Mouse (Mus musculus) midbrain, embryonic 16.5 days (tissue): ENCODE results near the gene Ccdc188. TPM values are rescaled to one million over a fixed set of nuclear protein-coding genes. Genes with fewer than 3 reads are reported as not detected.

Experiments used
- ATAC-seq: fragments of 200-750 bp; cut with Nextera tagmentation; 2 replicates; pipeline ENCODE4 v1.8.0; 2017; ENCODE audit warnings: moderate TSS enrichment
- H3K27ac ChIP-seq: fragments of 300-500 bp; sonication (generic); 2 replicates; pipeline ENCODE4 v1.5.1; 2014; ENCODE audit warnings: mild to moderate bottlenecking, low read length, mixed read lengths
- H3K27me3 ChIP-seq: fragments of 300-500 bp; sonication (generic); 2 replicates; pipeline ENCODE4 v1.6.1; 2014; ENCODE audit warnings: low read depth, low read length, mixed read lengths; ENCODE audit not compliant: control insufficient read depth, insufficient read depth
- H3K36me3 ChIP-seq: fragments of 300-500 bp; sonication (generic); 2 replicates; pipeline ENCODE4 v1.6.1; 2014; ENCODE audit warnings: mild to moderate bottlenecking, low read length, moderate library complexity, mixed read lengths; ENCODE audit not compliant: control insufficient read depth, insufficient read depth
- H3K4me1 ChIP-seq: fragments of 300-500 bp; sonication (generic); 2 replicates; pipeline ENCODE4 v1.6.1; 2014; ENCODE audit warnings: mild to moderate bottlenecking, low read length, mixed read lengths; ENCODE audit not compliant: control insufficient read depth, insufficient read depth
- H3K4me2 ChIP-seq: fragments of 300-500 bp; sonication (generic); 2 replicates; pipeline ENCODE4 v1.6.1; 2014; ENCODE audit warnings: mild to moderate bottlenecking, low read length, mixed read lengths
- H3K4me3 ChIP-seq: fragments of 300-500 bp; sonication (generic); 2 replicates; pipeline ENCODE4 v1.5.1; 2014; ENCODE audit warnings: low read depth, mild to moderate bottlenecking, low read length, moderate library complexity, mixed read lengths
- H3K9ac ChIP-seq: fragments of 300-500 bp; sonication (generic); 2 replicates; pipeline ENCODE4 v1.6.1; 2014; ENCODE audit warnings: low read depth, low read length, mixed read lengths
- H3K9me3 ChIP-seq: fragments of 300-500 bp; sonication (generic); replicated peaks from 2 replicates; pipeline ENCODE4 v1.6.1; 2014; ENCODE audit warnings: mild to moderate bottlenecking, low read length, mixed read lengths; ENCODE audit not compliant: control insufficient read depth, poor library complexity, severe bottlenecking
- WGBS: fragments of 180-500 bp; shearing (Covaris S2); extraction: QIAGEN DNeasy Blood & Tissue Kit; methylation state at CpG from one replicate; pipeline ENCODE4 v1.1.7; 2014; 5-methylcytosine and 5-hydroxymethylcytosine counted together
- polyA plus RNA-seq: library from polyadenylated mRNA; unstranded; fragments of >200 nt; fragmentation: Nextera tagmentation; extraction: Ambion mirVana; gene quantifications from 2 replicates; pipeline ENCODE4 v1.2.1, GENCODE M21; 2015

Ccdc188 gene
- polyA plus RNA-seq, 1 experiment from 2014 or later: not detected

GRCm38 (mm10) chr16:18197881-18198280, 19.8 kb upstream of the Ccdc188 start:
- peaks cover 18% of the 10 kb centered on the region for H3K4me1 ChIP-seq
- no peak overlapping the region for H3K4me3 ChIP-seq
- H3K9ac ChIP-seq: 0 out of 2 replicates have a peak overlapping the region, but pooled peaks have one; percentile 20
- WGBS: 81% methylated on average over 6 of the region's 6 CpGs
- H3K9me3 ChIP-seq: no peaks in the 10 kb centered on the region
- no peak for ATAC-seq
- H3K27me3 ChIP-seq: no peaks in the 10 kb centered on the region
- no peak overlapping the region for H3K4me2 ChIP-seq
- no peaks in the 10 kb centered on the region for H3K36me3 ChIP-seq
- H3K27ac ChIP-seq: no peak overlapping the region

DNA sequence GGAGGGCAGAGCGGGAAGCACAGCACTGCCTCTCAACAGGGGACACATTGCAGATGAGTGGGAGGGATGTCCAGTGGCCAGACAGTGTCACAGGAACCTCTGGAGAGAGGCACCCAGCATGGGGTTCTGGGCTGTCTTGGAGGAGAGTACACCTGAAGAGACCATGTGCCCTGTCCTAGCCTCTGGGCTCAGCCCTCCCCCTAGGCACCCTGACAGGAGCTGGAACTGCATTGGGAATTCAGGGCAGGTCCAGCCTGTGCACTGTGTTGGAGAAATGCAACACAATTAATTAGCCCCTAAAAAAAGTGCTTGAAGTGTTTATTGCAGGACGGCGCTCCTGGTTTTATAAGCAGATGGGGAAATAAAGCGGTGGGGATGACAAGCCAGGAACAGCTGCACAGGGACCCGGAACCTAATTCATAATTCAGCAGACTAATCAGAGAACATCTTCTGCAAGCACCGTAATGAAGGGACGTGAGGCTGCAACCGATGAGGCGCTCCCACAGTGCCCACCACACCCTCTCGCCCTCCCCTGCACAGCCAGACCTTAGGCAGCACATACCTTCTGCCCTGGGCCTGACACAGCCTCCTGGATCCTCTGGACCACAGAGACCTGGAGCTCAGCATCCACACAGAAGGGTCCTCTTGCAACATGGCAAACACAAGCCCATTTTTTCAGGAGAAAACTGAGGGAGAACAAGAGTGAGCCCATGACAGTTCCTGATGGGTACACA, 19.1 kb upstream of the Ccdc188 start:
- Histone ChIP-seq H3K4me2 (no peak overlapping the region), H3K9ac (peak overlapping the region; percentile 20; the same call in 1 of the 2 replicates), H3K27me3 (no peaks in the 10 kb centered on the region), H3K4me3 (no peak overlapping the region), H3K4me1 (peaks cover 18% of the 10 kb centered on the region), H3K27ac (no peak overlapping the region), H3K9me3 (no peaks in the 10 kb centered on the region), H3K36me3 (no peaks in the 10 kb centered on the region)
- peak; percentile 46; the same call in 1 of the 2 replicates for ATAC-seq
- WGBS: 44% methylated on average over 10 of the region's 10 CpGs

DNA sequence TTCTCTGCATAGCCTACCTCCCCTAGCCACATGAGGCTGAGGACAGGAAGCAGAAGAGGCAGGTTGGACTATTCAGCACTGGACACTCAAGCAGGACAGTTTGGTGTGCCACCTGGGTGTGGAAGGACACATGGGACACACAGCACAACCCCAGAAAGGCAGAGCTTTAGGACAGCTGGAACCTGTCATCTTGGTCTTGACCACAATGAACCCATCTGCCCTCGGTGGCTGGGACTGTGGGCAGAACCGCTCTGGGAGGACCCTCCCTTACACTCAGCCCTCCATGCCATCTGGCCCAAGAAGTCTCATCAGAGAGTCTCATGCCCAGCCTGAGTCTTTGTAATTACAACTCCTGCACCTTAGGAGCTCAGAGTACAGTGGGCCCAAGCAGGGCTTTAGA, 17.6 kb upstream of the Ccdc188 start:
- H3K27ac ChIP-seq: no peak overlapping the region
- no peak overlapping the region for H3K9ac ChIP-seq
- H3K36me3 ChIP-seq: no peaks in the 10 kb centered on the region
- H3K4me2 ChIP-seq: no peak overlapping the region
- H3K27me3 ChIP-seq: no peaks in the 10 kb centered on the region
- ATAC-seq: no peak
- WGBS: 77% methylated on average over 2 of the region's 2 CpGs
- H3K9me3 ChIP-seq: no peaks in the 10 kb centered on the region
- H3K4me3 ChIP-seq: no peak overlapping the region
- peaks cover 9% of the 10 kb centered on the region for H3K4me1 ChIP-seq

DNA sequence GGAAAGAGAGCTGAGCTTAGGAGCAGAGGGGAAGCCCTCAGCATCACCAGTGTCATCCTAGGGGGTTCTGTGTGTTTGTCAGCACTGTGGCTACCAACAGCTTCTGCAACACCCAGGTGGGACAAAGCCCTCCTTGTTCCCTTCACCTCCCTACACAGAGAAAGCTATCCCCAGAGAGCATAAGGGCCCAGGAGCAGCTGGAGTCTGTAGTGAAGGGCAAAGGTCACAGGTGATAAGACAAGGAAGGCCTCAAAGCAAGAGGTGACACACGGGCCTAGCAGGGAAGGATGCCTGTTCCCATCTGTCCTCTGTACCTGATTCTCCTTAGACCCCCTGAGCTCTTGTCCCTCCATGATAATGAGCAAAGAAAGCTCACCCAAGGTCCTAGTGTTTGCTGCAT, 16.1 kb upstream of the Ccdc188 start:
- ATAC-seq: no peak
- no peak overlapping the region for H3K27ac ChIP-seq
- no peaks in the 10 kb centered on the region for H3K27me3 ChIP-seq
- peaks cover 9% of the 10 kb centered on the region for H3K4me1 ChIP-seq
- WGBS: 55% methylated on average over 1 of the region's 1 CpGs
- H3K9ac ChIP-seq: no peak overlapping the region
- no peaks in the 10 kb centered on the region for H3K36me3 ChIP-seq
- H3K4me3 ChIP-seq: no peak overlapping the region
- H3K9me3 ChIP-seq: no peaks in the 10 kb centered on the region
- no peak overlapping the region for H3K4me2 ChIP-seq

DNA sequence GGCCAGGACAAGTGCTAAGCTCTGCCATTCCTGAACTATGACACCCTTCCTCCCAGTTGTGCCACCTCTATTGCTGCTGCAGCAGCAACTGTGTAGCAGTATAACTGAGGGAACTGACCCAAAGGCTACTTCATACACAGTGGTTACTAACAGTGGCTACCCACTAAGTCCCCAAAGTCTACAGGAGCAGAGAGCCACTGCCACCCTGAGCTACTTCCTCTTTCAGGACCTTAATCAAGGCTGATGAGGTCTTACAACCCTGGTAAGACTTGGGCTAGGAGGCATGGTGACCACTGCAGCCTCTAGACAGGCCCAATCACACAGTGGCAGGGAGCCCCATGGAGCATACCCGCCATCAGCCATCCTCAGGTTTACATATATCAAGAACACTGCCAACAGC, 15.6 kb upstream of the Ccdc188 start:
- ATAC-seq: no peak
- Histone ChIP-seq H3K36me3 (no peaks in the 10 kb centered on the region), H3K27ac (no peak overlapping the region), H3K4me2 (no peak overlapping the region), H3K27me3 (no peaks in the 10 kb centered on the region), H3K9me3 (no peaks in the 10 kb centered on the region), H3K9ac (no peak overlapping the region), H3K4me3 (no peak overlapping the region), H3K4me1 (peaks cover 9% of the 10 kb centered on the region)
- WGBS: 100% methylated on average over 1 of the region's 1 CpGs

- H3K36me3 ChIP-seq: no peaks in the 10 kb centered on the region
- H3K9me3 ChIP-seq: no peaks in the 10 kb centered on the region
- no peak overlapping the region for H3K9ac ChIP-seq
- 62% methylated on average over 7 of the region's 7 CpGs for WGBS
- H3K4me1 ChIP-seq: peaks cover 5% of the 10 kb centered on the region
- no peaks in the 10 kb centered on the region for H3K27me3 ChIP-seq
- ATAC-seq: no peak
- no peak overlapping the region for H3K27ac ChIP-seq
- no peak overlapping the region for H3K4me3 ChIP-seq
- no peak overlapping the region for H3K4me2 ChIP-seq
Measured at GRCm38 (mm10) chr16:18203430-18204091, 14.1 kb upstream of the Ccdc188 start.

DNA sequence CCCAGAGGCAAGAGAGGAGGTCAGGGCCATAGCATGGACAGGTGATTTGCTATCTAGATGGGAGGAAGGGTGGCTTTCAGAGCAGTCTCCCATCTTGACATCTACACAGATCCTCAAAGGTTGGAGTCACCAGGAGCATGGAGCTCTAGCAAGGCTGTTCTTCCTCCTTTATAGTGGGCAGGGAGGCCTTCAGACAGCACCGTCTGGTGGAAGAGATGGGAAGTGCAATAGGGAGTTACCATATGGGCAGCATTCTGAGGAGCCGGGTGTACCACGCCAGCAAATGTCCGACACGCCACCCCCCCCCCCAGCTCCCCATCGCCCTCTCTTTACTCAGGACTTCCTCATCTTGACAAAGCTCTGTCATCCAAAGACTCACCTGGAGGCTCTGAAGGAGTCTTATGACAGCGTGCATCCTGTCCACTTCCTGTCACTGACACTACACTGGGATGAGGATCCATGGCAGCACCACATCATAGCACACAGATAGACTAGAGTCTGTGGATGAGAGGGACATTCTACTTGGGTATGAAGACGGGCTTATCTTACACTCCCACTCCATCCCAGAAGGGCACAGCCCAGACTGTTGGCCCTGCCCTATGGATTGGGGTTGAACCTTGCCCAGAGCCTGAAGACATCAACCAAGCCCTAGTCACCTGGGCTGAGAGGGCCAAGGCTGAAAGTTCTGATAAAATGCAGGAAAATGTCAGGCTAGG, 6.8 kb upstream of the Ccdc188 start:
- Histone ChIP-seq H3K4me2 (no peak overlapping the region), H3K9ac (no peak overlapping the region), H3K27ac (no peak overlapping the region), H3K36me3 (no peaks in the 10 kb centered on the region), H3K4me1 (peaks cover 43% of the 10 kb centered on the region), H3K9me3 (no peaks in the 10 kb centered on the region), H3K27me3 (no peaks in the 10 kb centered on the region), H3K4me3 (no peak overlapping the region)
- 22% methylated on average over 8 of the region's 8 CpGs for WGBS
- ATAC-seq: no peak

GRCm38 (mm10) chr16:18211417-18212171, 6.1 kb upstream of the Ccdc188 start:
- no peaks in the 10 kb centered on the region for H3K36me3 ChIP-seq
- H3K4me1 ChIP-seq: peaks cover 47% of the 10 kb centered on the region
- H3K27ac ChIP-seq: 0 out of 2 replicates have a peak overlapping the region, but pooled peaks have one; percentile 14
- no peak for ATAC-seq
- no peak overlapping the region for H3K4me2 ChIP-seq
- no peaks in the 10 kb centered on the region for H3K9me3 ChIP-seq
- no peaks in the 10 kb centered on the region for H3K27me3 ChIP-seq
- 45% methylated on average over 10 of the region's 10 CpGs for WGBS
- H3K4me3 ChIP-seq: no peak overlapping the region
- no peak overlapping the region for H3K9ac ChIP-seq
